8 mouse cellular contexts compared by ENCODE assay signal in genomic region chr10:43581260-43581659, GRCm38 (mm10). TPM values are rescaled to one million over a fixed set of nuclear protein-coding genes. Genes with fewer than 3 reads are reported as not detected.
A peak's percentile ranks its signal among the peaks of the same experiment; 100 is the strongest.
DNase-seq lines count a peak whose midpoint lies in the region; ATAC-seq lines count a peak whose summit lies in the region.

No protein-coding gene starts in this region.

- peak overlapping the region; percentile 99 for H3K27ac ChIP-seq in forebrain, embryonic 15.5 days (replicated peaks)
- H3K27ac ChIP-seq in liver, embryonic 13.5 days: peak overlapping the region; percentile 98

- peak overlapping the region; percentile 91 for H3K9ac ChIP-seq in forebrain, embryonic 15.5 days (replicated peaks)
- H3K9ac ChIP-seq in liver, embryonic 13.5 days: peak overlapping the region; percentile 99

- no peak for ATAC-seq in CD4-positive, CD25-positive, alpha-beta regulatory T cell, adult 4 months
- ATAC-seq in forebrain, embryonic 15.5 days (replicated peaks): no peak
- ATAC-seq in liver, embryonic 13.5 days (ENCODE audit: low read depth): no peak

- peak overlapping the region; percentile 88 for H3K4me2 ChIP-seq in forebrain, embryonic 15.5 days (replicated peaks)
- peak overlapping the region; percentile 91 for H3K4me2 ChIP-seq in liver, embryonic 13.5 days

- peak; percentile 10 for DNase-seq in CD4-positive, CD25-positive, alpha-beta regulatory T cell, adult 2 months (ENCODE audit: low read depth, low spot score)
- DNase-seq in 416B (ENCODE audit: low read depth): peak; percentile 32
- DNase-seq in liver, embryonic 13.5 days: peak; percentile 42
- no peak for DNase-seq in ovary, postnatal 10 days (ENCODE audit: low spot score)
- no peak for DNase-seq in cerebellum, adult 11 months
- DNase-seq in lung, postnatal 4 days: no peak

- H3K9me3 ChIP-seq in forebrain, embryonic 15.5 days: no peaks in the 10 kb centered on the region
- H3K9me3 ChIP-seq in liver, embryonic 13.5 days (replicated peaks): no peaks in the 10 kb centered on the region

- H3K36me3 ChIP-seq in forebrain, embryonic 15.5 days: peaks cover 32% of the 10 kb centered on the region
- H3K36me3 ChIP-seq in liver, embryonic 13.5 days: peaks cover 65% of the 10 kb centered on the region

- WGBS in forebrain, embryonic 15.5 days: 39% methylated on average over 3 of the region's 3 CpGs
- WGBS in liver, embryonic 13.5 days (ENCODE audit: insufficient replicate concordance): 13% methylated on average over 3 of the region's 3 CpGs

- H3K4me1 ChIP-seq in forebrain, embryonic 15.5 days: peaks cover 18% of the 10 kb centered on the region
- H3K4me1 ChIP-seq in liver, embryonic 13.5 days (replicated peaks): peaks cover 52% of the 10 kb centered on the region

- H3K4me3 ChIP-seq in forebrain, embryonic 15.5 days: peak overlapping the region; percentile 58
- peak overlapping the region; percentile 96 for H3K4me3 ChIP-seq in liver, embryonic 13.5 days (replicated peaks)

- H3K27me3 ChIP-seq in forebrain, embryonic 15.5 days: no peaks in the 10 kb centered on the region
- H3K27me3 ChIP-seq in liver, embryonic 13.5 days: no peaks in the 10 kb centered on the region

RNA-seq across cellular contexts. Expression of gene Cd24a, which starts 3.2 kb away (rescaled TPM):
- 1 to 10 TPM in 1 of 2 experiments, under 1 TPM in 1; 0.58 to 2.8 TPM for polyA plus RNA-seq in CD4-positive, CD25-positive, alpha-beta regulatory T cell, adult 4 months (2017; shearing (Covaris generic))
- 899 and 974 TPM in 2 replicates for polyA plus RNA-seq in forebrain, embryonic 15.5 days (2015; fragmentation: Nextera tagmentation; extraction: Ambion mirVana)
- polyA plus RNA-seq in liver, embryonic 13.5 days (2015; fragmentation: Nextera tagmentation; extraction: Ambion mirVana): 899 and 1,125 TPM in 2 replicates

RNA-seq across cellular contexts. Expression of gene 1700021F05Rik, which starts 40.5 kb away (rescaled TPM):
- 10 to 100 TPM; 31.3 to 35.7 TPM for polyA plus RNA-seq in CD4-positive, CD25-positive, alpha-beta regulatory T cell, adult 4 months (2017; shearing (Covaris generic))
- 68.7 and 70.2 TPM in 2 replicates for polyA plus RNA-seq in forebrain, embryonic 15.5 days (2015; fragmentation: Nextera tagmentation; extraction: Ambion mirVana)
- 40.1 and 51.7 TPM in 2 replicates for polyA plus RNA-seq in liver, embryonic 13.5 days (2015; fragmentation: Nextera tagmentation; extraction: Ambion mirVana)

RNA-seq across cellular contexts. Expression of gene Gm9803, which starts 57.4 kb away (rescaled TPM):
- polyA plus RNA-seq in CD4-positive, CD25-positive, alpha-beta regulatory T cell, adult 4 months (2017; shearing (Covaris generic)): 10 to 100 TPM; 28.0 to 34.3 TPM
- 14.6 and 20.4 TPM in 2 replicates for polyA plus RNA-seq in forebrain, embryonic 15.5 days (2015; fragmentation: Nextera tagmentation; extraction: Ambion mirVana)
- 8.8 and 12.9 TPM in 2 replicates for polyA plus RNA-seq in liver, embryonic 13.5 days (2015; fragmentation: Nextera tagmentation; extraction: Ambion mirVana)

Comparison
In these comparisons a context has a peak if more than half of its experiments do, and no peak if none do; other contexts are left out.
1. DNase-seq: peak in CD4-positive, CD25-positive, alpha-beta regulatory T cell, adult 2 months (single experiment), 416B (single experiment) and liver, embryonic 13.5 days (single experiment); none in ovary, postnatal 10 days (single experiment), cerebellum, adult 11 months (single experiment) and lung, postnatal 4 days (0 of 2).
2. RNA of gene Cd24a, which starts 3.2 kb away (polyA plus RNA-seq): 899 to 974 TPM in forebrain, embryonic 15.5 days and 899 to 1,125 TPM in liver, embryonic 13.5 days; 0.58 to 2.8 TPM in CD4-positive, CD25-positive, alpha-beta regulatory T cell, adult 4 months; every median in the first group is over 100 times any median in the second.